Mouse (Mus musculus): ENCODE results near the gene Hipk1.
"Not testable (repeated sequence)": the region's sequence is repeated elsewhere in the genome, so short reads cannot be mapped to it uniquely, and the experiment has no call there.

Gene Hipk1

GRCm38 (mm10) chr3:103792111-103792406 lies 696 bp upstream of the Hipk1 start:
- not testable (repeated sequence) for DNase-seq

- DNase-seq, result no peak
These were observed 817 bp downstream of the Hipk1 start for GRCm38 (mm10) chr3:103790346-103791145.

DNA sequence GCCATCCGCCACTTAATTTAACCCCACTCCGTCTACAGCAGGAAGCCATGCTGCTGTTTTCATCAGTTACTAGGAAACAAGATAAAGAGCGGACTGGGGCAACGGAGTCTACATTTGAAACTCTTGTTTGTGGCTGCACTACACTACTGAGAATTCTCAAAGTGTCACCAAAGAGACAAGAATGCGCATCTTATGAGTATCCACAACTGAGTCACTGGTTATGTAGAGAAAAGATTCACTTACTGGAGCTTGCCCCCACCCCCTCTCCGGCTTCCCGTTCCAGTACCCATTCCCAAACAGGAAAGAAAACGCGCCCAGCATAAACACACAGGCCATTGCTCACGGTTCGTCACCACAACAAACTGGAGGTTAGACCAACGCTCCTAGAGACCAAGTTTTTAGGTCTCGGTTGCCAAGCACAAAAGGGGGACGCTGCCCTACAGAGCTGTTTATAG lies 1.4 kb downstream of the Hipk1 start:
- DNase-seq, result peak; percentile 38

GRCm38 (mm10) chr3:103789096-103789495 lies 2.3 kb downstream of the Hipk1 start:
- DNase-seq, result no peak

DNA sequence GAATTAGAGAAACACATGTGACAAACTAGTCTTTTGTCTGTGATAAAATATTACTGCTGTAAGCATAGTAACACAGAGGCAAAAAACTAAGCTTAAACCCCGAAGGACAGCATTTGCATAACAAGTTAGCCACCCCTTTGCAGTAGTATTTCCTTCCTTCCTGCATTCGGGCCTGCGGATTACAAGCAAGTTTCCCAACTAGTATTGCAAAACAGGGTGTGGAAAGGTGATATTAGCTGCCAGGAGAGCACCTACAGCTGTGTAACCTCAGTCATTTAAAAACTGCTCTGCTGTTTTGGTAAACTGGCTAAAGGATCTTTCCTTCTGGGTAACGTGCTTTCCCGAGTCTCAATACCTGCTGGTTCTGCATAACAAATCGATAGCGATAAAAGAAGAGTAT lies 4.1 kb downstream of the Hipk1 start:
- DNase-seq, result no peak

GRCm38 (mm10) chr3:103782844-103783609 lies 8.3 kb downstream of the Hipk1 start:
- DNase-seq, result no peak

GRCm38 (mm10) chr3:103780777-103781176 lies 10.6 kb downstream of the Hipk1 start:
- DNase-seq, result no peak

GRCm38 (mm10) chr3:103780271-103780670 lies 11.1 kb downstream of the Hipk1 start:
- DNase-seq, result no peak

DNA sequence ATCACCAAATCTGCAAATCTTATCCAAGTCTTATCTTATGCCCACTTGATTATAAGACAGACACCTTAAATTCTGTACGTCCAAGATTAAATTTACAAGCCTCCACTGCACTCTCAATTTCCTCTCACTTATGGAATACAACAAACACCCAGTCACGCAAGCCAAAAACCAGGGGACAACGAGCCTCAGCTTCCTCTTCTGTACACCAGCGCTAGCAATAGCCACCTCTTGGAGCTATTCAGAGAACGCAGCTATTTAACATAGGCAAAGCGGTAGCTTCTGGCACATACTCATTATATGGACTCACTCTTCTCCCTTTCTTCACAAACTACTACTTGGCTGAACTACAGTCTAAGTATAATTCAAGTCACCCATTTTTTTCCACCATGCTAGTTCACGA lies 12.2 kb downstream of the Hipk1 start:
- no peak for DNase-seq

DNA sequence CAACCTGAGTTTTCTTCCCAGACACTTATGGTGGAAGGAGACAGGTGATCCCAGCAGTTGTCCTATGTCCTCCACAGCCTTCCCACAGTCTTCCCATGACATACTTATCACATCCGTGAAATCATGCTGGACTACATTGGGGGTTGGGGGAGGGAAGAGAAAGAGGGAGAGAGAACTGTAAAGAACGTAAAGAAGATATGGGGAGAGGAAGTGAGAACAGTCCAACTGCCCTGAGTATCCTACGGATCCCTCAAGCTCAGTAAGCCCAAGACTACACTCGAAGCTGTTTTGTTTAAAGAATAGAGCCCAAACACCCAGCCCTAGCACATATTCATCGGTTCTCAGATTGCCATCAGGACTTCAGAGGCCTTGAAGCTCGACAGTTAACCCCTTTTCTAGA lies 12.7 kb downstream of the Hipk1 start:
- no peak for DNase-seq

GRCm38 (mm10) chr3:103777940-103778339 lies 13.4 kb downstream of the Hipk1 start:
- no peak for DNase-seq

- DNase-seq, result no peak
These were observed 17.4 kb downstream of the Hipk1 start for GRCm38 (mm10) chr3:103774009-103774408.

- DNase-seq, result no peak
These were observed 17.9 kb downstream of the Hipk1 start for GRCm38 (mm10) chr3:103773508-103773907.

DNA sequence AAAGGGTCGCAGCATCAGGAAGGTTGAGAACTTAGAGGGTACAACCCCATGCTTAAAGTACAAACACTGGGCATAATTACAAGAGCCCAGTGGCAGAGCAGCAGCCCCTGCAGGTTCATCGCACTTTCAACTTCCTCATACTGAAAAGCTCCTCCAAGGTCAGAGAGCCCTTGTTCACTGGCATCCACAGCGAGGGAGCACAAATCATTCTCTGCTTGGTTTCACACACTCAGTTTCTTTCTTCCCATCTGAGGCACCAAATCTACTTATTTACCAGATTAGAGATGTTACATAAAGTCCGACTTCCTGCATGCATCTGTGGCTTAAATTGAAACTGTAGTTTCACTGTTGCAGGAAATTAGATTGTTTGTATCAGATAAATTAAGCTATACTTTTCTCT lies 18.5 kb downstream of the Hipk1 start:
- peak; percentile 65 for DNase-seq

DNA sequence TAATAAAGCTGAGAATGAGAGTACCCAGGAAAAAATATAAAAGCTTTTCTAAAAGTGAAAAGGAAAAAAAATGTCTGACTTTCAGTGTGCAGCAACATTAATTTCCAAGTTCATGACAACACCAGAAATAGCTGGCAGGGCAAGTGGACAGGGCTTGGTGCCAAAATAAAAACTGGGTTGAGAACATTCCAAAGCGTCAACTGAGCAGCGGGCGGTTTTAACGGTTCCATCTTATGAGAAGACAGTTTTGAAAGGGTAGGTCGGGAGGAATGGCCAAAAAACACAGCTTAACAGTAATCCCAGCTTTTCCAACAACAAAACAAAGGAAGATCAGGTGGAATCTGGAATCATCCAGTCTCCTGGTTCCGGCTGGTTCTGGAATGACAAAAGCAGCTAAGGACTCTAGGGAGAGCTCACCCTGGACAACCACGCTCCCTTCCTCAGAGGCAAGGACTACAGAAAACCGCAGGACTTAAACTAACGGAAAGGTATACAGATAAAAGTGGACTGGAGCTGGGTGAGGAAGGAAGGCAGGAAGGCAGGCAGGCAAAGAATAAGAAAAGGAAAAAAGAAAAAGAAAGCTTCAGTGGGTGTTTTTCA lies 19.7 kb downstream of the Hipk1 start:
- DNase-seq, result peak; percentile 82

- no peak for DNase-seq
These were observed 24.6 kb downstream of the Hipk1 start for GRCm38 (mm10) chr3:103766789-103767188.

- no peak for DNase-seq
These were observed 31.9 kb downstream of the Hipk1 start for GRCm38 (mm10) chr3:103759261-103759970.

DNA sequence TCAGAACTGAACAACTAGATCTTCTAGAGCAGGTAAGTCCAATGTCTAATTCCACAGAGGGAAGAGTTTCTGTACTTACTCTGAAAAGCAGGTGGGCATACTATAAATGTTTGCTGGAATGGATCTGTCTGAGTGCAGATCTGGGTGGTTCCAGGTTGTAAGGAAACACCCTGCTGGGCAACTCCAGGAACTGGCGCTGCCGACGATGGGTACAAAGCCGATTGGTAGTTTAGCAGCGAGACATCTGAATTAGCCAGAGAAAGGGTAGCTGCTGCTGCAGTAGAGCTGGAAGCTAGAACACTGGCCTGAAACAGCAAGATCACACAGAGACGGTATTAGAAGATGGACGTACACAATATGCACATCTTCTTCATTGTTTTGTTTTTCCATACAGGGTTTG lies 32.9 kb downstream of the Hipk1 start:
- DNase-seq, result no peak

DNA sequence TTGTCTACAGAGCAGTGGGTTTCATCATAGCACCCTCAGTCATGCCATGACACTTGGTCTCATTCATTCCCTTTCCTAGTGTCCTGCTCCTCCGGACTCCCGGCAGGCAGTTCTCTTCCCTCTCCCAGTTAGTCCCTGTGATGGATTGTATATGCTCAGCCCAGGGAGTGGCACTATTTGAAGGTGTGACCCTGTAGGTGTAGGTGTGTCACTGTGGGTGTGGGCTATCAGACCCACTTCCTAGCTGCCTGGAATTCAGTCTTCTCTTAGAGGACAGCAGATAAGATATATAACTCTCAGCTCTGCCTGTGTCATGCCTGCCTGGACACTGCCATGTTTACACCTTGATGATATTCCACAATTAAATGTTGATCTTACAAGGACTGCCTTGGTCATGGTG lies 34.4 kb downstream of the Hipk1 start:
- no peak for DNase-seq

DNA sequence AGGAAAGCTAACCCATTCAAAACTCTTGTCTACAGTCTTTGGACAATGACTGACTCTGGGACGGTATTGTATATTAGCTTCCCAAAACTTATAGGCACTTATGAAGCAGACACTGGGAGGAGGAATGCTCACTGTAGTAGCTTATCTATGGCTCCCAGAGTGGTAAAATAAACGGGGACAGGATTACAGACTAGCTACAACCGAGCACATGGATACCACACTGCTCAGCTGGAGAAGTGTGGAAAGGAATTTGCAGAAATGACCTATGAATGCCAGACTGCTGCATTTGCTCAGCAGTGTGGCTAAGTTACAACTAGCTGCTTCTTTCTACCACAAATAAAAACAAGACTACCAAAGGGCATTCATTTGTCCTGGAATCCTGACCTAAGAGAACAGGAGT lies 36.0 kb downstream of the Hipk1 start:
- DNase-seq, result no peak

- DNase-seq, result no peak
These were observed 39.8 kb downstream of the Hipk1 start for GRCm38 (mm10) chr3:103751558-103751957.

DNA sequence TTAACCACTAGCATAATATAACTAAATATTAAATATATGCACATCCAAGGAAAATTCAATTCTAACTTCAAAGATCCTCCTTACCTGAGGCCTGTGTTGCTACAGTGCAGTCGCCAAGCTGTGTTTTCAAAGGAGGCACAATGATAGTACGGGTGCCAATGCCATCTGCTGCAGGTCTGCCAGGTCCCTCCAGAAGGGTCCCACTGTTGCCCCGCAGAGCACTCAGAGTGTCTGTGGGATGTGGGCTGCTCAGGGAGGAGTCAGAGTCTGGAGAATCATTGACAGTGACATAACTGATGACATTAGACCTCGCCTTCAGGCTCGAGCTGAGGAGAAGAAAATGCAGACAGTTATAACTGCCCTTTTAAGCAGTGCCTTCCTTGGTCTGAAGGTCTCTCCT lies 44.7 kb downstream of the Hipk1 start:
- DNase-seq, result no peak

- DNase-seq, result no peak
These were observed 46.2 kb downstream of the Hipk1 start for GRCm38 (mm10) chr3:103745001-103745770.
